Mouse (Mus musculus) small intestine, adult 2 months (tissue): Measurements from ENCODE around the gene Scn1b. TPM values are rescaled to one million over a fixed set of nuclear protein-coding genes. Genes with fewer than 3 reads are reported as not detected.

ENCODE experiments used
- H3K27ac ChIP-seq: fragments of 200-500 bp; 2 replicates; pipeline ENCODE4 v1.5.1; 2012; ENCODE audit warnings: low read depth, low read length, control low read depth, inconsistent platforms; ENCODE audit not compliant: insufficient read depth
- H3K27me3 ChIP-seq: fragments of 200-500 bp; 2 replicates; pipeline ENCODE4 v1.6.1; 2012; ENCODE audit warnings: mild to moderate bottlenecking, moderate library complexity, low read length, inconsistent platforms; ENCODE audit not compliant: control insufficient read depth, insufficient read depth
- H3K36me3 ChIP-seq: fragments of 200-500 bp; 2 replicates; pipeline ENCODE4 v1.6.1; 2012; ENCODE audit warnings: mild to moderate bottlenecking, low read length, control low read depth, inconsistent platforms; ENCODE audit not compliant: control insufficient read depth, insufficient read depth
- H3K4me1 ChIP-seq: fragments of 200-500 bp; 2 replicates; pipeline ENCODE4 v1.6.1; 2012; ENCODE audit warnings: low read length, inconsistent platforms, mixed read lengths; ENCODE audit not compliant: control insufficient read depth, insufficient read depth, insufficient read length
- H3K4me3 ChIP-seq: fragments of 200-500 bp; 2 replicates; pipeline ENCODE4 v1.5.1; 2012; ENCODE audit warnings: low read depth, mild to moderate bottlenecking, control low read depth, inconsistent platforms, low read length, moderate library complexity
- CTCF ChIP-seq: fragments of 200-500 bp; IDR thresholded peaks from 2 replicates; pipeline ENCODE4 v1.5.1; 2012; ENCODE audit warnings: low read depth, mild to moderate bottlenecking, control low read depth, inconsistent platforms, low read length, moderate library complexity, mixed read lengths; ENCODE audit not compliant: insufficient replicate concordance, insufficient read length; ENCODE audit errors: extremely low read depth
- POLR2A ChIP-seq: fragments of 200-500 bp; IDR thresholded peaks from 2 replicates; pipeline ENCODE4 v1.6.1; 2012; ENCODE audit warnings: low read depth, mild to moderate bottlenecking, control low read depth, inconsistent platforms, low read length, moderate library complexity
- WGBS: fragments of 180-500 bp; shearing (Covaris S2); methylation state at CpG from one replicate; pipeline ENCODE4 v1.1.7; 2018; 5-methylcytosine and 5-hydroxymethylcytosine counted together
- polyA plus RNA-seq: library from polyadenylated mRNA; depleted of rRNA; stranded (reverse); fragments of >200 nt; gene quantifications from 2 replicates; pipeline ENCODE4 v1.2.3, GENCODE M21; 2012

Scn1b gene
- polyA plus RNA-seq, 1 experiment: 19.6 TPM

DNA sequence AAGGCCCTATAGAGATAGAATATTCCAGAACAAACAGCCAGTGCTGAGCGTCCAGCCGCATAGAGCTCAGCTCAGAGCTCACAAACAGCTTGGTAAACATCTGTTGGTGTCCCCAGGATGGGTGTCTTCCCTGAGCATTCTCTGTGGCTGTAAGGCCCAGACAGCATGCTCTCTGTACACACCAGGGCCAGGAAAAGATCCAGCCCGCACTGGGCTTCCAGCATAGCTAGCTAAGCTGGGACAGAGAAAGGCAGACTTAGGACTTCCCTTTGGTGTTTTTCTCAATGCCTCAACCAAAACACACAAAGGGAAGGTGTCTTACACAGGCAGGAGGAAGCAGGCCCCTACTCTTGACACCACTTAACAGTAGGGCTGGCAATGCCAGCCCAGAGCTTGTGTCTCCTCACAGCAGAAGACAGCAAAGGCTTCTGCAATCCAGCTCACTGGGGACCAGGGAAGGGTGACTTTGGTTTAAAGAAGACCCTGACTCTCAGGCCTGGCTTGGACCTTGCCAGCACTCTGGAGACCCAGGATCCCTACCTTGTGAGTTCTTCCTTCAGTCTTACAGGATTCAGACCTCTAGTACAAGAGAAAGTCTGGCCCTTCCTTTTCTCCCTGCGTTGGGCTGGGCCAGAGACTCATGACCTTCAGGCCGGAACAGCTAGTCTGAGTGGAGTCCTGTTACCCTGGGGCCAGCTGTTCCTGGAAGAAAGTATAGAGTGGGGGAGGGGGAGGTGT, 28.7 kb upstream of the Scn1b start, which contains the start of gene Gramd1a:
Gene Gramd1a (minus strand): TSS at position 601 of the 738 bp plus-strand sequence.
- 65% methylated on average over 5 of the region's 5 CpGs for WGBS
- H3K27ac ChIP-seq: peak within 1 kb of the TSS; percentile 68
- peaks cover 8% of the 10 kb centered on the region; the same call in 1 of the 2 replicates for H3K4me1 ChIP-seq
- H3K27me3 ChIP-seq: no peaks in the 10 kb centered on the region
- H3K36me3 ChIP-seq: no peaks in the 10 kb centered on the region
- no peak for TF ChIP-seq CTCF
- TF ChIP-seq POLR2A: no peak
- peak within 1 kb of the TSS; percentile 6 for H3K4me3 ChIP-seq

DNA sequence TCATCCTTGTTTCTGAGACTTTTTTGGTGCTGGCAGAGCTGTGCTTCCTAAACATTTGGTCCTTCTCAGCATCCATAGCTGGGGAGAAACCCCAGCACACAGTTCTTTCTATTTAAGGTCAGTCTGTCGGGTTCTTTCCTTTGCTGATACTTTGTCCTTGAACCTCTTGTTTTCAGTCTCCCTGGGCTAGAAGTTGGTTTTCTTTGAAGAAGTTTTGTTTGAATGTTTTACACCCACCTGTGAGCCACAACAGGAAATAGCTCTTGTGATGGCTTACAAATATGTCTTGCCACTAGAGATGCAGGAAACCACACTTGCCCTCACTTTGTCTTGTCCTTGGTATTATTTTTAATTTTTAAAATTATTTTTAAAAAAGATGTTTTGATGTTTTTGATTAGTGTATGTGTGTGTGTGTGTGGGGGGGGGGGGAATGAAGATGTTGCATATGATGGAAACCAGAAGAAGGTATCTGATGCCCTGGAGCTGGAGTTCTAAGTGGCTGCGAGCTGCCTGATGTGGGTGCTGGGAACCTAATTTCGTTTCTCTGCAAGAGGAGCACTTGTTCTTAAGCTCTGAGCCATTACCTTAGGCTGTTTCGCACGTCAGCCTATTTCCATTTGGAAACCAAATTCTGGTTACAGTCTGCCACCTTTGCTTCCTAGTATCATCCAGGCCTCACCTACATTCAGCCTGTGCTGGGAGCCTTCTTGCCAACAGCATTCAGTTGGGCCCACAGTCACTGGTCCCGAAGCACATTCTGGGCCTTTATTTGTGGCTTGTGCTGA, 26.9 kb upstream of the Scn1b start:
- peak overlapping the region; percentile 83 for H3K27ac ChIP-seq
- H3K36me3 ChIP-seq: no peaks in the 10 kb centered on the region
- TF ChIP-seq CTCF (no peak), POLR2A (no peak)
- no peak overlapping the region for H3K4me3 ChIP-seq
- no peaks in the 10 kb centered on the region for H3K27me3 ChIP-seq
- 84% methylated on average over 6 of the region's 6 CpGs for WGBS
- peaks cover 8% of the 10 kb centered on the region; the same call in 1 of the 2 replicates for H3K4me1 ChIP-seq

DNA sequence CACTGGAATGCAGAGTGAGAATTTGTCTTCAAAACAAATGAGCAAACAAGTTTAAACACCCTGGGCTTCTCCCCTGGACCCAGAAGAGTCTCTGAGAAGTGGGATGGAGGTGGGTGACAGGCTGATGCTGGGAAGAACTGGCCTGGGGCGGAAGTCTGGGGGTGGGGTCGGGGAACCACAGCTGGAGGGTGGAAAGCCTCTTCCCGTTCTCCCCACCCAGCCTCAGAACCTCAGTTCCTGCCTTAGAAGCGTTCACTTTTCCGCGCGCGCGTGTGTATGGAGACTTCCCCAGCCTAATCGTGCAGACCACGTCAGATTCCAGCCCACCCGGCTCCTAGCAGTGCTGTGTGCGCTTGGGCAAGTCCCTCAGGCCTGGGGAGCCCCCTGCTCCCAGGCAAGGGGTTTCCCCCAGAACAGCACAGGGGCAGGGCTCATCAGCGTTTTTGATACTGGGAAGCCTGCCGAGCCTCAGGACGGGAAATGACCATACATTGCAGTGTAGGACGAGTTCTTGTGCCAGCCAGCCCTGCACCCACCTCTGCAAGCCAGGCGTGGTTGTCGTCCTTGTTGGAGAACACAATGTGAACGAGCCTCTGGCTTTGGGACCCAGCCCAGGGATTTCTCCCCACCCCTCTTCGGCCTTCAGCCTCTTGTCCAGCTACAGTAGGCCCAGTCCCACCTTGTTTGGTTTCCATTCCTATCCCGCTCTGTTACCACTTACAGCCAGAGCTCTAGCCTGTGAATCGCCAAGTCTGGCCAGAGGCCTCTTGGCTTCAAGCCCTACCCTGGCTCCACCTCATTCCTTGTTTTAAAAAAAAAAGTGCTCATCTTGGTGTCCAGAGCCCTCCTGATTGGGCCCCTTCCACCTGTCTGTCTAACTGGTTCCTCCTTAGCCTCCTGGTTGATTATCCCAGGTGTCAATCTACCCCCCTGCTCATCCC, 24.8 kb upstream of the Scn1b start:
- H3K4me3 ChIP-seq: peak overlapping the region; percentile 67
- no peaks in the 10 kb centered on the region for H3K36me3 ChIP-seq
- 62% methylated on average over 23 of the region's 23 CpGs for WGBS
- no peaks in the 10 kb centered on the region for H3K27me3 ChIP-seq
- peaks cover 13% of the 10 kb centered on the region for H3K4me1 ChIP-seq
- peak overlapping the region; percentile 91 for H3K27ac ChIP-seq
- TF ChIP-seq CTCF: no peak
- no peak for TF ChIP-seq POLR2A

DNA sequence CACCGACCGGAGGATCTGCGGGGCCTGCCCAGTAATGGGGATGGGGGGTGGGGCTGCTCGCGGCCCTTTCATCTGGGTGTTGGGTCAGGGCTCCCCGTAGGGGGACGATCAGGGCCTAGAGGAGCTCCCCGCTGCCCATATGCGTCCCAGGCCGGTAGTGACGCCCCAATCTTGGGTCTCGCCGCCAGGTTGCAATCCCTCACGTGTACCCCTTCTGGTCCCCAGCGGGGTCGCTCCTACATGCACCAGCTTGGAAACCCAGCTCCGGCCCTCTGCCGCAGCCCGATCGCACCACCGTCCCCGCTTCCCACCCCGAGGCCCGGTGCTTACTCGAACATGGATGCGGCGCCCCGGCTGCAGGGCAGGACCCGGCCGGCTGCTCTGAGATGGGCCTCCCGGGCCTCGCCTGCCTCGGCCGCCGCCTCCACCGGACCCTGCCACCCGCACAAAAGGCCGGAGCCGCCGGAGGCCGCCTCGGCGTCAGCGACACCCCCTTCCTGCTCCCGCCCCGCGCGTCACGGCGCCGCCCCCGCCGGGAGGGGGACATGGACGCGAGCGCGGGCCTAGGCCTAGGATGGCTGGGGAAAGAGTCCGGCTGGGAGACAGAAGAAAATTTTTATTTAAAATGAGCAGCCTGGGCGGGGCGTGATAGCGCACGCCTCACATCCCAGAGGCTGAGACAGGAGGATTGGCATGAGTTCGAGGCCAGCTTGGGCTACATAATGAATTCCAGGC, 23.9 kb upstream of the Scn1b start:
- no peaks in the 10 kb centered on the region for H3K36me3 ChIP-seq
- peak overlapping the region; percentile 67 for H3K4me3 ChIP-seq
- TF ChIP-seq CTCF: no peak
- peak; percentile 50 for TF ChIP-seq POLR2A
- WGBS: 1% methylated on average over 63 of the region's 63 CpGs
- H3K4me1 ChIP-seq: peaks cover 11% of the 10 kb centered on the region
- H3K27me3 ChIP-seq: no peaks in the 10 kb centered on the region
- H3K27ac ChIP-seq: peak overlapping the region; percentile 91

DNA sequence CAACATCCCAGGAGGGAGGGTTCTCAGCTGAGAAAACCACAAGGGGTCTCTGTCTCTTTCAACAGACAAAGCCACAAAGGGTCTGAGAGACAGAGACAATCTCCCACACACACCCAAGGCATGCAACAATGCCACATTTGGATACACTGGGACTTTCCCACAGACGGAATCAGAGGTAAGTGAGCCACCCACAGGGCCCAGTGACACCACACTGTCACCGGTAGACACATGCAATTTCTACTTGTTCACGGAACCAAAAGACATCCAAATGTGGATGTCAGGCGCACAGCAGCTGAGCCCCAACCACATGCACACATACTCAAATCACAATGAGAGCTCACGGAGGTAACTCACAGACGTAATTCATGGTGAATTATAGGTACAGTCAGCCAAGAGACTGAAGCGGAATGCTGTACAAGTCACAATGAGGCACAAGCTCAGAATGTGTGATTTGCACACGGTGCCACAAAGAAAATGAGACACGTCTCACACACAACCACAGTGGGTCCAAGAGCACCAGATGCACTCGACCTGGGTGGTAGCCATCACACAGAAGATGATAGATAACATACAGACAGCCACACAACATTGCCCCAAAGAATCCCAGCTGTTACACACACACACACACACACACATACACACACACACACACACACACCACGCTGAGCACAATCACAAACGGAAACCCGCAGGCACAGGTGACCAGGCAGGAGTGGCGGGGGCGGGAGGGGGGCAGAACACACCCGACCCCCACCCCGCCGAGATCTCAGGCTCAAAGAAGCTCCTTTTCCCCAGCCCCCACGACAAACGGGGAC, 23.2 kb upstream of the Scn1b start:
- 23% methylated on average over 20 of the region's 20 CpGs for WGBS
- Histone ChIP-seq H3K27ac (peak overlapping the region; percentile 65), H3K27me3 (no peaks in the 10 kb centered on the region), H3K4me1 (peaks cover 10% of the 10 kb centered on the region), H3K4me3 (peak overlapping the region; percentile 67), H3K36me3 (no peaks in the 10 kb centered on the region)
- TF ChIP-seq POLR2A (no peak), CTCF (no peak)

DNA sequence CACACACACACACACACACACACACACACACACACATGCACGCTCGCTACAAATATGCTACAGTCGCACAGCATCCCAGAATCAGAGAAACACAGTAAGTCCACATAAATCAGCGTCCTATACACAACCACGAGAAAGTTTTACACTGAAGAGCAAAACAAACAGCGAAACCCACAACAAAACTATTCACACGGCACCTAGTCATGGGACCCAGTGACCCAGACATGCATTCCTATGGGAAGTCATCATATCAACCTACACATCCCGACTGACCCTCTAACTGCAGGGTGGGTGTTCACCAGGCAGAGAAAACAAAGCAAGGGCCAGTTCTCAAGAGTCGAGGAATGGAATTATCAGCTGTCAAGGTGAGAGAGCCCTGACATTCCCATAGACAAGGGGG, 22.5 kb upstream of the Scn1b start:
- peaks cover 10% of the 10 kb centered on the region for H3K4me1 ChIP-seq
- 56% methylated on average over 9 of the region's 9 CpGs for WGBS
- H3K27ac ChIP-seq: peak overlapping the region; percentile 30
- H3K27me3 ChIP-seq: no peaks in the 10 kb centered on the region
- no peaks in the 10 kb centered on the region for H3K36me3 ChIP-seq
- peak overlapping the region; percentile 67 for H3K4me3 ChIP-seq
- no peak for TF ChIP-seq POLR2A
- no peak for TF ChIP-seq CTCF
